Mouse (Mus musculus) MEL (cell line): ENCODE measurements around the gene Dcp1b. TPM values are rescaled to one million over a fixed set of nuclear protein-coding genes. Genes with fewer than 3 reads are reported as not detected.

Experiments used
- DNase-seq: peaks from one replicate; pipeline ENCODE4 v3.0.0; 2011; ENCODE audit warnings: low read depth, low spot score
- H3K27ac ChIP-seq: 2 replicates; pipeline ENCODE4 v1.5.1; 2012; ENCODE audit warnings: low read depth, mild to moderate bottlenecking, control low read depth, low read length, moderate library complexity; ENCODE audit not compliant: control insufficient read depth
- H3K27me3 ChIP-seq, 2 experiments: fragments of 150-350 bp in 1 of 2; sonication (generic) in 1 of 2; 2 replicates each; pipeline ENCODE4 v1.6.1; 2012; ENCODE audit warnings: low read length in 2 of 2, mild to moderate bottlenecking in 2 of 2, improper control_type of control experiment in 1 of 2, moderate library complexity in 1 of 2; ENCODE audit not compliant: insufficient read depth in 2 of 2, control insufficient read depth in 1 of 2
- H3K36me3 ChIP-seq, 2 experiments: 2 replicates each; pipeline ENCODE4 v1.6.1; 2012 to 2014; ENCODE audit warnings: low read length in 2 of 2, improper control_type of control experiment in 1 of 2, inconsistent platforms in 1 of 2, mild to moderate bottlenecking in 1 of 2; ENCODE audit not compliant: insufficient read depth in 2 of 2, control insufficient read depth in 1 of 2
- H3K4me1 ChIP-seq, 2 experiments: fragments of 150-350 bp in 1 of 2; sonication (generic) in 1 of 2; 2 replicates each; pipeline ENCODE4 v1.6.1; 2012; ENCODE audit warnings: low read length in 2 of 2, improper control_type of control experiment in 1 of 2, mild to moderate bottlenecking in 1 of 2; ENCODE audit not compliant: insufficient read depth in 2 of 2, control insufficient read depth in 1 of 2
- H3K4me3 ChIP-seq, 2 experiments: fragments of 150-350 bp in 1 of 2; sonication (generic) in 1 of 2; 2 replicates each; pipeline ENCODE4 v1.5.1; 2012; ENCODE audit warnings: low read depth in 2 of 2, low read length in 2 of 2, mild to moderate bottlenecking in 2 of 2, moderate library complexity in 2 of 2, control low read depth in 1 of 2, improper control_type of control experiment in 1 of 2; ENCODE audit not compliant: control insufficient read depth in 1 of 2, insufficient read depth in 1 of 2
- H3K79me2 ChIP-seq: 2 replicates; pipeline ENCODE4 v1.6.1; 2012; ENCODE audit warnings: mild to moderate bottlenecking, low read length, moderate library complexity; ENCODE audit not compliant: control insufficient read depth, poor library complexity, insufficient read depth
- H3K9ac ChIP-seq: 2 replicates; pipeline ENCODE4 v1.6.1; 2012; ENCODE audit warnings: low read depth, mild to moderate bottlenecking, control low read depth, low read length, moderate library complexity; ENCODE audit not compliant: control insufficient read depth, poor library complexity, severe bottlenecking
- H3K9me3 ChIP-seq: fragments of 150-350 bp; sonication (generic); replicated peaks from 2 replicates; pipeline ENCODE4 v1.6.1; 2012; ENCODE audit warnings: mild to moderate bottlenecking, low read length, improper control_type of control experiment, moderate library complexity; ENCODE audit not compliant: insufficient read depth
- BHLHE40 ChIP-seq: IDR thresholded peaks from 2 replicates; pipeline ENCODE4 v1.6.1; 2012; ENCODE audit warnings: low read depth, mild to moderate bottlenecking, inconsistent platforms, low read length, improper control_type of control experiment, borderline replicate concordance
- CHD1 ChIP-seq: IDR thresholded peaks from 2 replicates; pipeline ENCODE4 v1.6.1; 2012; ENCODE audit warnings: low read depth, mild to moderate bottlenecking, inconsistent platforms, low read length, improper control_type of control experiment
- E2F4 ChIP-seq: IDR thresholded peaks from 2 replicates; pipeline ENCODE4 v1.6.1; 2011; ENCODE audit warnings: low read depth, low read length, improper control_type of control experiment, borderline replicate concordance
- ELF1 ChIP-seq: IDR thresholded peaks from 2 replicates; pipeline ENCODE4 v1.6.1; 2014; ENCODE audit warnings: low read depth, mild to moderate bottlenecking, inconsistent platforms, low read length, improper control_type of control experiment, moderate library complexity
- EP300 ChIP-seq, 2 experiments: IDR thresholded peaks; 2 replicates each; pipeline ENCODE4 v1.6.1; 2011; ENCODE audit warnings: improper control_type of control experiment in 2 of 2, low read length in 2 of 2, low read depth in 1 of 2, mild to moderate bottlenecking in 1 of 2
- ETS1 ChIP-seq: IDR thresholded peaks from 2 replicates; pipeline ENCODE4 v1.6.1; 2012; ENCODE audit warnings: low read depth, mild to moderate bottlenecking, inconsistent platforms, low read length, improper control_type of control experiment, moderate library complexity
- GABPA ChIP-seq: IDR thresholded peaks from 2 replicates; pipeline ENCODE4 v1.6.1; 2012; ENCODE audit warnings: low read depth, mild to moderate bottlenecking, inconsistent platforms, low read length, improper control_type of control experiment, moderate library complexity
- GATA1 ChIP-seq: IDR thresholded peaks from 2 replicates; pipeline ENCODE4 v1.6.1; 2011; ENCODE audit warnings: low read depth, low read length, improper control_type of control experiment
- JUND ChIP-seq: IDR thresholded peaks from 2 replicates; pipeline ENCODE4 v1.6.1; 2011; ENCODE audit warnings: low read depth, mild to moderate bottlenecking, improper control_type of control experiment, low read length
- KAT2A ChIP-seq: conservative IDR thresholded peaks from 2 replicates; pipeline ENCODE4 v1.6.1; 2012; ENCODE audit warnings: low read depth, low read length, improper control_type of control experiment, inconsistent platforms
- MAFK ChIP-seq: IDR thresholded peaks from 2 replicates; pipeline ENCODE4 v1.6.1; 2011; ENCODE audit warnings: low read depth, mild to moderate bottlenecking, low read length, improper control_type of control experiment, borderline replicate concordance
- MAZ ChIP-seq: IDR thresholded peaks from 2 replicates; pipeline ENCODE4 v1.6.1; 2012; ENCODE audit warnings: low read depth, mild to moderate bottlenecking, inconsistent platforms, low read length, improper control_type of control experiment
- MEF2A ChIP-seq: IDR thresholded peaks from 2 replicates; pipeline ENCODE4 v1.6.1; 2014; ENCODE audit warnings: low read depth, mild to moderate bottlenecking, inconsistent platforms, low read length, improper control_type of control experiment; ENCODE audit not compliant: poor library complexity, insufficient replicate concordance, severe bottlenecking; ENCODE audit errors: extremely low read depth
- RAD21 ChIP-seq: IDR thresholded peaks from 2 replicates; pipeline ENCODE4 v1.6.1; 2011; ENCODE audit warnings: mild to moderate bottlenecking, low read depth, low read length, improper control_type of control experiment
- RCOR1 ChIP-seq: IDR thresholded peaks from 2 replicates; pipeline ENCODE4 v1.6.1; 2012; ENCODE audit warnings: low read depth, mild to moderate bottlenecking, inconsistent platforms, low read length, improper control_type of control experiment
- SIN3A ChIP-seq: IDR thresholded peaks from 2 replicates; pipeline ENCODE4 v1.6.1; 2012; ENCODE audit warnings: low read length, improper control_type of control experiment, inconsistent platforms
- TAL1 ChIP-seq: IDR thresholded peaks from 2 replicates; pipeline ENCODE4 v1.6.1; 2012; ENCODE audit warnings: mild to moderate bottlenecking, inconsistent platforms, low read length, moderate library complexity, mixed read lengths
- TBP ChIP-seq: IDR thresholded peaks from 2 replicates; pipeline ENCODE4 v1.8.0; 2011; ENCODE audit warnings: low read depth, low read length, improper control_type of control experiment
- TCF12 ChIP-seq: IDR thresholded peaks from 2 replicates; pipeline ENCODE4 v1.6.1; 2014; ENCODE audit warnings: low read depth, mild to moderate bottlenecking, inconsistent platforms, low read length, improper control_type of control experiment, moderate library complexity
- UBTF ChIP-seq: IDR thresholded peaks from 2 replicates; pipeline ENCODE4 v1.6.1; 2012; ENCODE audit warnings: low read depth, mild to moderate bottlenecking, inconsistent platforms, low read length, improper control_type of control experiment, moderate library complexity, borderline replicate concordance; ENCODE audit not compliant: insufficient read depth
- USF1 ChIP-seq: IDR thresholded peaks from 2 replicates; pipeline ENCODE4 v1.6.1; 2014; ENCODE audit warnings: low read depth, mild to moderate bottlenecking, inconsistent platforms, low read length, improper control_type of control experiment, moderate library complexity
- USF2 ChIP-seq, 2 experiments: IDR thresholded peaks; 2 replicates each; pipeline ENCODE4 v1.6.1; 2011 to 2012; ENCODE audit warnings: improper control_type of control experiment in 2 of 2, low read length in 2 of 2, borderline replicate concordance in 1 of 2, inconsistent platforms in 1 of 2, low read depth in 1 of 2, mild to moderate bottlenecking in 1 of 2; ENCODE audit not compliant: insufficient read depth in 1 of 2
- ZC3H11A ChIP-seq: IDR thresholded peaks from 2 replicates; pipeline ENCODE4 v1.6.1; 2012; ENCODE audit warnings: low read depth, mild to moderate bottlenecking, inconsistent platforms, low read length, improper control_type of control experiment
- ZKSCAN1 ChIP-seq: IDR thresholded peaks from 2 replicates; pipeline ENCODE4 v1.6.1; 2012; ENCODE audit warnings: low read depth, mild to moderate bottlenecking, inconsistent platforms, low read length, improper control_type of control experiment, moderate library complexity
- ZMIZ1 ChIP-seq: IDR thresholded peaks from 2 replicates; pipeline ENCODE4 v1.6.1; 2012; ENCODE audit warnings: low read depth, mild to moderate bottlenecking, inconsistent platforms, low read length, improper control_type of control experiment, moderate library complexity
- polyA plus RNA-seq, 2 experiments: library from polyadenylated mRNA; stranded (reverse) in 1 of 2; unstranded in 1 of 2; fragments of >175 nt in 1 of 2; fragments of >200 nt in 1 of 2; gene quantifications; 2 replicates each; pipeline versions ENCODE4 v1.2.1 to v1.2.4; 2012; ENCODE audit warnings: low replicate concordance in 2 of 2, low read depth in 1 of 2; ENCODE audit not compliant: insufficient read length in 2 of 2, insufficient read depth in 1 of 2, missing spikeins in 1 of 2
- total RNA-seq: library from RNA; depleted of rRNA; stranded (reverse); fragments of 300-350 nt; gene quantifications from 2 replicates; pipeline ENCODE4 v1.2.3, GENCODE M21; 2012

Dcp1b gene
- total and polyA plus RNA-seq, 3 experiments, result 7.9 to 15.7 TPM; not detected in 1

- Histone ChIP-seq H3K4me3 (no peak overlapping the region), H3K36me3 (peaks cover 0 to 2% of the 10 kb centered on the region in 2 experiments; a peak in 1 of 4 replicates)
These were observed 12.6 kb downstream of the Dcp1b start for GRCm38 (mm10) chr6:119187631-119188030.

GRCm38 (mm10) chr6:119191478-119191877 is 16.4 kb downstream of the Dcp1b start:
- Histone ChIP-seq H3K79me2 (no peaks in the 10 kb centered on the region), H3K36me3 (peaks cover 0 to 2% of the 10 kb centered on the region in 2 experiments; a peak in 1 of 4 replicates), H3K9ac (no peak overlapping the region), H3K4me1 (no peaks in the 10 kb centered on the region), H3K27me3 (no peaks in the 10 kb centered on the region), H3K27ac (no peak overlapping the region), H3K9me3 (no peaks in the 10 kb centered on the region), H3K4me3 (no peak overlapping the region)
- no peak for DNase-seq
- TF ChIP-seq E2F4 (no peak), GABPA (no peak), KAT2A (no peak), TBP (no peak), ZC3H11A (no peak), GATA1 (no peak), BHLHE40 (no peak), CHD1 (no peak), UBTF (no peak), MEF2A (no peak), ZKSCAN1 (no peak), MAFK (no peak), SIN3A (no peak), MAZ (no peak)

More at GRCm38 (mm10) chr6:119187631-119188030, 12.6 kb downstream of the Dcp1b start:
- H3K9ac ChIP-seq, result no peak overlapping the region
- H3K27ac ChIP-seq, result no peak overlapping the region
- no peaks in the 10 kb centered on the region for H3K9me3 ChIP-seq
- H3K27me3 ChIP-seq, result no peaks in the 10 kb centered on the region
- no peaks in the 10 kb centered on the region for H3K4me1 ChIP-seq
- no peak for TF ChIP-seq USF2 (IDR thresholded peaks at IDR 0.05; ENCODE audit: borderline replicate concordance in 1 of 2, insufficient read depth in 1 of 2, low read depth in 1 of 2, low read length in 2 of 2)
- no peak for TF ChIP-seq SIN3A
- TF ChIP-seq ZMIZ1, result no peak
- TF ChIP-seq TAL1, result no peak
- TF ChIP-seq RCOR1, result no peak
- no peak for TF ChIP-seq KAT2A
- no peak for TF ChIP-seq EP300 (IDR thresholded peaks at IDR 0.05; ENCODE audit: low read depth in 1 of 2, low read length in 2 of 2)
- TF ChIP-seq USF1, result no peak
- TF ChIP-seq E2F4, result no peak
- TF ChIP-seq RAD21, result no peak
- TF ChIP-seq MAFK, result no peak
- TF ChIP-seq JUND, result no peak
- TF ChIP-seq MEF2A, result no peak
- TF ChIP-seq TCF12, result no peak
- TF ChIP-seq ELF1, result no peak
- TF ChIP-seq ETS1, result no peak
- TF ChIP-seq TBP, result no peak
- no peak for DNase-seq
- no peaks in the 10 kb centered on the region for H3K79me2 ChIP-seq
